Mouse (Mus musculus): ENCODE measurements around the gene Hs3st3b1.

GRCm38 (mm10) chr11:63951831-63952631 is 29.9 kb upstream of the Hs3st3b1 start:
- no peak for TF ChIP-seq MAX (IDR thresholded peaks at IDR 0.05; ENCODE audit: low read depth)
- TF ChIP-seq POLR2AphosphoS2 (IDR thresholded peaks at IDR 0.05; ENCODE audit: insufficient read length, low read depth), result no peak
- no peak for TF ChIP-seq TCF12 (IDR thresholded peaks at IDR 0.05; ENCODE audit: insufficient read depth, poor library complexity, severe bottlenecking)
- no peak for TF ChIP-seq POLR2A (IDR thresholded peaks at IDR 0.05; ENCODE audit: insufficient read length, low read depth)
- TF ChIP-seq SRF (IDR thresholded peaks at IDR 0.05; ENCODE audit: control insufficient read depth, insufficient read length, low read depth), result no peak
- TF ChIP-seq TCF3 (IDR thresholded peaks at IDR 0.05; ENCODE audit: insufficient read length, low read depth), result no peak
- TF ChIP-seq E2F4 (IDR thresholded peaks at IDR 0.05; ENCODE audit: insufficient read depth), result no peak
- TF ChIP-seq USF1 (IDR thresholded peaks at IDR 0.05; ENCODE audit: low read depth), result peak; percentile 52
